Mouse (Mus musculus): Measurements from ENCODE around the gene Edar.
"Not testable (repeated sequence)": the region's sequence is repeated elsewhere in the genome, so short reads cannot be mapped to it uniquely, and the experiment has no call there.

Edar gene

GRCm38 (mm10) chr10:58675533-58675932 lies at the start of gene Edar:
TSS of gene Edar (minus strand) at chr10:58675654.
- no peak for DNase-seq (ENCODE audit: low read depth, low spot score)

- not testable (repeated sequence) for DNase-seq (ENCODE audit: low read depth, low spot score)
These were observed 42.7 kb upstream of the Edar start, which contains the start of gene Gm17542 for GRCm38 (mm10) chr10:58718110-58718509. TSS of gene Gm17542 (minus strand) at chr10:58718210.

GRCm38 (mm10) chr10:58714789-58715148 lies 39.3 kb upstream of the Edar start:
- DNase-seq (ENCODE audit: low read depth, low spot score) = no peak

- DNase-seq (ENCODE audit: low read depth, low spot score) = no peak
These were observed 38.7 kb upstream of the Edar start for GRCm38 (mm10) chr10:58713855-58714788.

- no peak for DNase-seq (ENCODE audit: low read depth, low spot score)
These were observed 37.8 kb upstream of the Edar start for GRCm38 (mm10) chr10:58713225-58713624.

- DNase-seq (ENCODE audit: low read depth, low spot score) = no peak
These were observed 33.6 kb upstream of the Edar start for GRCm38 (mm10) chr10:58709021-58709420.

GRCm38 (mm10) chr10:58700578-58700977 lies 25.1 kb upstream of the Edar start:
- DNase-seq (ENCODE audit: low read depth, low spot score) = no peak

- DNase-seq (ENCODE audit: low read depth, low spot score) = no peak
These were observed 24.7 kb upstream of the Edar start for GRCm38 (mm10) chr10:58700160-58700559.

GRCm38 (mm10) chr10:58698955-58699354 lies 23.5 kb upstream of the Edar start:
- DNase-seq (ENCODE audit: low read depth, low spot score) = no peak

- DNase-seq (ENCODE audit: low read depth, low spot score) = no peak
These were observed 15.6 kb upstream of the Edar start for GRCm38 (mm10) chr10:58691051-58691450.

- DNase-seq (ENCODE audit: low read depth, low spot score) = no peak
These were observed 3.8 kb upstream of the Edar start for GRCm38 (mm10) chr10:58679298-58679697.

- DNase-seq (ENCODE audit: low read depth, low spot score) = no peak
These were observed 2.0 kb downstream of the Edar start for GRCm38 (mm10) chr10:58673278-58674061.

GRCm38 (mm10) chr10:58672557-58673277 lies 2.7 kb downstream of the Edar start:
- DNase-seq (ENCODE audit: low read depth, low spot score) = no peak

- DNase-seq (ENCODE audit: low read depth, low spot score) = no peak
These were observed 11.6 kb downstream of the Edar start for GRCm38 (mm10) chr10:58663868-58664267.

- no peak for DNase-seq (ENCODE audit: low read depth, low spot score)
These were observed 12.0 kb downstream of the Edar start for GRCm38 (mm10) chr10:58663417-58663816.

- no peak for DNase-seq (ENCODE audit: low read depth, low spot score)
These were observed 16.0 kb downstream of the Edar start for GRCm38 (mm10) chr10:58659268-58659986.

- no peak for DNase-seq (ENCODE audit: low read depth, low spot score)
These were observed 17.7 kb downstream of the Edar start for GRCm38 (mm10) chr10:58657731-58658130.

GRCm38 (mm10) chr10:58653679-58654078 lies 21.8 kb downstream of the Edar start:
- no peak for DNase-seq (ENCODE audit: low read depth, low spot score)

GRCm38 (mm10) chr10:58652418-58653394 lies 22.7 kb downstream of the Edar start:
- DNase-seq (ENCODE audit: low read depth, low spot score) = no peak

- no peak for DNase-seq (ENCODE audit: low read depth, low spot score)
These were observed 23.4 kb downstream of the Edar start for GRCm38 (mm10) chr10:58652045-58652417.
